Mouse (Mus musculus) neural tube, embryonic 14.5 days (tissue): ENCODE measurements around the gene Ccdc6. TPM values are rescaled to one million over a fixed set of nuclear protein-coding genes. Genes with fewer than 3 reads are reported as not detected.

Experiments used
- ATAC-seq: fragments of 200-750 bp; cut with Nextera tagmentation; 2 replicates; pipeline ENCODE4 v1.8.0; 2017; ENCODE audit warnings: low read depth, mild to moderate bottlenecking, moderate TSS enrichment, moderate library complexity
- H3K27ac ChIP-seq: fragments of 300-500 bp; sonication (generic); 2 replicates; pipeline ENCODE4 v1.5.1; 2014; ENCODE audit warnings: low read depth, mild to moderate bottlenecking, control low read depth, low read length, moderate library complexity, mixed read lengths
- H3K27me3 ChIP-seq: fragments of 300-500 bp; sonication (generic); 2 replicates; pipeline ENCODE4 v1.6.1; 2014; ENCODE audit warnings: low read length; ENCODE audit not compliant: control insufficient read depth, insufficient read depth
- H3K36me3 ChIP-seq: fragments of 300-500 bp; sonication (generic); 2 replicates; pipeline ENCODE4 v1.6.1; 2014; ENCODE audit warnings: low read length, mixed read lengths; ENCODE audit not compliant: control insufficient read depth, insufficient read depth
- H3K4me1 ChIP-seq: fragments of 300-500 bp; sonication (generic); 2 replicates; pipeline ENCODE4 v1.6.1; 2014; ENCODE audit warnings: low read length; ENCODE audit not compliant: control insufficient read depth, insufficient read depth
- H3K4me2 ChIP-seq: fragments of 300-500 bp; sonication (generic); 2 replicates; pipeline ENCODE4 v1.6.1; 2014; ENCODE audit warnings: mild to moderate bottlenecking, low read depth, low read length, control low read depth
- H3K4me3 ChIP-seq: fragments of 300-500 bp; sonication (generic); 2 replicates; pipeline ENCODE4 v1.5.1; 2014; ENCODE audit warnings: low read depth, low read length, control low read depth, mixed read lengths
- H3K9ac ChIP-seq: fragments of 300-500 bp; sonication (generic); replicated peaks from 2 replicates; pipeline ENCODE4 v1.6.1; 2014; ENCODE audit warnings: low read depth, mild to moderate bottlenecking, control low read depth, low read length, mixed read lengths
- H3K9me3 ChIP-seq: fragments of 300-500 bp; sonication (generic); 2 replicates; pipeline ENCODE4 v1.6.1; 2016; ENCODE audit warnings: low read length; ENCODE audit not compliant: control insufficient read depth
- WGBS: fragments of 180-500 bp; shearing (Covaris S2); extraction: QIAGEN DNeasy Blood & Tissue Kit; methylation state at CpG from one replicate; pipeline ENCODE4 v1.1.7; 2014; 5-methylcytosine and 5-hydroxymethylcytosine counted together
- polyA plus RNA-seq: library from polyadenylated mRNA; unstranded; fragments of >200 nt; fragmentation: Nextera tagmentation; extraction: Ambion mirVana; gene quantifications from 2 replicates; pipeline ENCODE4 v1.2.1, GENCODE M21; 2014

Gene Ccdc6
- polyA plus RNA-seq, 1 experiment from 2014 or later: 43.6 TPM

DNA sequence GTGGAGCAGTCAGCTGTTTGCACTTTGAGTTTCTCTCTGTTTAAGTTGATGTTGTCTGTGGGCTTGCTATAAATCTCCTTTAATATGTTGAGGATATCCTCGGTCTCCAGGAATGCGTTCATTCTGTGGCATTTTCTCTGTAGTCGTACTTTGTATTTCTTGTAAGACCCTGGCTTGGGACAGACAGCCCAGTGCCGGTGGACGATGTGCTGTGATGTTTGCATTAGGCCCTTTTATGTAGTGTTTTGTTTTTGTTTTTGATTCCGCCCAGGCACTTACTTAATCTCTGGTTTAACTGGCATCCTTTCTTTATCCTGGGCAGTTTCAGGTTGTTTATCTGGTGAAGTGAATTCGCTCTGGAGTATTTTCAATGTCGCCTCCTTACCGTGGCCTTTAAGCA lies 22.5 kb downstream of the Ccdc6 start:
- peak overlapping the region; percentile 14; the same call in 1 of the 2 replicates for H3K4me2 ChIP-seq
- 18% methylated on average over 9 of the region's 9 CpGs for WGBS

GRCm38 (mm10) chr10:70119851-70120370 lies 23.0 kb downstream of the Ccdc6 start:
- Histone ChIP-seq H3K4me1 (peaks cover 30% of the 10 kb centered on the region), H3K4me3 (no peak overlapping the region), H3K4me2 (0 out of 2 replicates have a peak overlapping the region, but pooled peaks have one; percentile 14), H3K36me3 (no peaks in the 10 kb centered on the region), H3K9me3 (no peaks in the 10 kb centered on the region), H3K9ac (no peak overlapping the region), H3K27ac (peak overlapping the region; percentile 67), H3K27me3 (no peaks in the 10 kb centered on the region)
- peak; percentile 15; the same call in 1 of the 2 replicates for ATAC-seq
- WGBS: 32% methylated on average over 9 of the region's 9 CpGs

More for the DNA sequence above, 22.5 kb downstream of the Ccdc6 start:
- peak overlapping the region; percentile 67 for H3K27ac ChIP-seq
- no peaks in the 10 kb centered on the region for H3K27me3 ChIP-seq
- H3K36me3 ChIP-seq: no peaks in the 10 kb centered on the region
- no peaks in the 10 kb centered on the region for H3K9me3 ChIP-seq
- peak overlapping the region; percentile 34; the same call in 1 of the 2 replicates for H3K9ac ChIP-seq
- no peak overlapping the region for H3K4me3 ChIP-seq
- H3K4me1 ChIP-seq: peaks cover 30% of the 10 kb centered on the region
- ATAC-seq: no peak

DNA sequence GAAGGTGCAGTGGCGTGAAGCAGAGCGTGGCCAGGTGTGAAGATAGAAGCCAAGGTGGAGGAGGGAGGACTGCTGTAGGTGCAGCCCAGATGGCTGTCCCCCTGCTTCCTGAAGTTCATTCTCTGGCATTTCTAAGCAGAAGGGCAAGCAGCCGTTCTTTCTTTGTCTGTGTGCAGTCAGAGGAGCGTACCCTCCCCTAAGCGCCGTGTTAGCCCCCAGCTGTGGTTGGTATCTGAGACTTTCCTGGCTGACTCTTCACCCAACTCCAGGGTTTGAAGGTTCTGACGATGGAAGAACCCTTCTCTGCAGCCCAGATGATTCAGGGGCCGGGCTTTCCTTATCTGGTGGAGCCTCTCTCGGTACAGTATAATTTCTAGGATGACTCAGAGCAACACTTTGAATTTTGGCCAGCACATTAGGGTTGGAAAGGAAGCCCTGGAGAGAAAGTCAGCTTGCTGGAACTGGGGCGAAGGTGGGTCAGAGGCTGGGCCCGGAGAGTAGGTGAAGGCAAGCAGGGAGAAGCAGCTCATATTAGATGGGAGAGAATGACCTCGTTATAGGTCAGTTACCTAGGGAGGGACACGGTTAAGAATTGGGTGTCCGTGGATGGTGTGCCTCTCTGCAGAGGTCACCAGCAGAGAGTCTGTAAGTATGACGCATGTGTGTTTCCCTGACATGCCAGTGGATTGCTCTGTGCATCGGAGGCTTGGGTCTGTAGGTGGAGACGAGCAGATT lies 23.9 kb downstream of the Ccdc6 start:
- no peak overlapping the region for H3K4me2 ChIP-seq
- H3K9ac ChIP-seq: 0 out of 2 replicates have a peak overlapping the region, but pooled peaks have one; percentile 12
- H3K9me3 ChIP-seq: no peaks in the 10 kb centered on the region
- ATAC-seq: peak; percentile 36; the same call in 1 of the 2 replicates
- peaks cover 32% of the 10 kb centered on the region for H3K4me1 ChIP-seq
- H3K27me3 ChIP-seq: no peaks in the 10 kb centered on the region
- H3K4me3 ChIP-seq: no peak overlapping the region
- 60% methylated on average over 17 of the region's 17 CpGs for WGBS
- peak overlapping the region; percentile 16; the same call in 1 of the 2 replicates for H3K27ac ChIP-seq
- H3K36me3 ChIP-seq: no peaks in the 10 kb centered on the region

- H3K27me3 ChIP-seq: no peaks in the 10 kb centered on the region
- WGBS: 62% methylated on average over 8 of the region's 8 CpGs
- peak overlapping the region; percentile 16; the same call in 1 of the 2 replicates for H3K27ac ChIP-seq
- H3K4me1 ChIP-seq: peaks cover 32% of the 10 kb centered on the region
- 0 out of 2 replicates have a peak, but pooled peaks have one; percentile 36 for ATAC-seq
- H3K36me3 ChIP-seq: no peaks in the 10 kb centered on the region
- no peak overlapping the region for H3K4me2 ChIP-seq
- no peaks in the 10 kb centered on the region for H3K9me3 ChIP-seq
- H3K4me3 ChIP-seq: no peak overlapping the region
- no peak overlapping the region for H3K9ac ChIP-seq
Observed at GRCm38 (mm10) chr10:70121406-70121695, 24.4 kb downstream of the Ccdc6 start.

DNA sequence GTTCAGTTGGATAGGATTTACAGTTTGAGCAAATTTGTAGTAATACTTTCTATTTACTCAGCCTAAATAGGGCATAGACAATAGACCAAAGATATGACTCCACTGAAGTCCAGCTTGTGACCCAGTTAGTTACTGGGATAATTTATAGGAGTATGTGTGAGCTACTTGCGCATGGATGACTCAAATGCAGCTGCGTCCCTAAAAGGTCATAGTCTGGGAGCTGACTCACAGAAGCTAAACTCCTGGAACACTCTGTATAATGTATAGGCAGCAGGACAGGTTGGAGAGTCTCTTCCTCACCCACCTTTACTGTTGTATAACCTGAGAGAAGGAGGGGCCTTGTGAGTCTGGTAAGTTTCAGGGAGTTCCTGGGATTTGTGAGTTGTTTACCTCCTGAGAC lies 26.5 kb downstream of the Ccdc6 start:
- no peaks in the 10 kb centered on the region for H3K9me3 ChIP-seq
- 91% methylated on average over 2 of the region's 2 CpGs for WGBS
- no peak for ATAC-seq

GRCm38 (mm10) chr10:70125491-70125890 lies 28.6 kb downstream of the Ccdc6 start:
- ATAC-seq: no peak
- 73% methylated on average over 7 of the region's 7 CpGs for WGBS
- H3K4me2 ChIP-seq: no peak overlapping the region
- peaks cover 15% of the 10 kb centered on the region for H3K4me1 ChIP-seq
- no peaks in the 10 kb centered on the region for H3K27me3 ChIP-seq
- no peaks in the 10 kb centered on the region for H3K36me3 ChIP-seq
- H3K4me3 ChIP-seq: no peak overlapping the region
- H3K9me3 ChIP-seq: no peaks in the 10 kb centered on the region
- H3K27ac ChIP-seq: no peak overlapping the region
- H3K9ac ChIP-seq: no peak overlapping the region

More for the DNA sequence above, 26.5 kb downstream of the Ccdc6 start:
- no peak overlapping the region for H3K27ac ChIP-seq
- no peaks in the 10 kb centered on the region for H3K36me3 ChIP-seq
- H3K4me3 ChIP-seq: no peak overlapping the region
- H3K27me3 ChIP-seq: no peaks in the 10 kb centered on the region
- no peak overlapping the region for H3K4me2 ChIP-seq
- H3K4me1 ChIP-seq: peaks cover 30% of the 10 kb centered on the region
- H3K9ac ChIP-seq: no peak overlapping the region

GRCm38 (mm10) chr10:70127273-70127672 lies 30.4 kb downstream of the Ccdc6 start:
- ATAC-seq: no peak
- Histone ChIP-seq H3K4me3 (no peak overlapping the region), H3K4me2 (no peak overlapping the region), H3K36me3 (no peaks in the 10 kb centered on the region), H3K4me1 (0 out of 2 replicates have a peak, but pooled peaks cover 2% of the 10 kb centered on the region), H3K27ac (no peak overlapping the region), H3K9ac (no peak overlapping the region), H3K9me3 (no peaks in the 10 kb centered on the region), H3K27me3 (no peaks in the 10 kb centered on the region)
- 84% methylated on average over 8 of the region's 8 CpGs for WGBS

GRCm38 (mm10) chr10:70128408-70128807 lies 31.5 kb downstream of the Ccdc6 start:
- 94% methylated on average over 8 of the region's 8 CpGs for WGBS
- H3K4me3 ChIP-seq: no peak overlapping the region
- H3K36me3 ChIP-seq: no peaks in the 10 kb centered on the region
- no peak overlapping the region for H3K9ac ChIP-seq
- ATAC-seq: no peak
- H3K27me3 ChIP-seq: no peaks in the 10 kb centered on the region
- H3K9me3 ChIP-seq: no peaks in the 10 kb centered on the region
- H3K4me1 ChIP-seq: 0 out of 2 replicates have a peak, but pooled peaks cover 2% of the 10 kb centered on the region
- H3K27ac ChIP-seq: no peak overlapping the region
- no peak overlapping the region for H3K4me2 ChIP-seq

- ATAC-seq: no peak
- WGBS: 83% methylated on average over 5 of the region's 5 CpGs
Observed at GRCm38 (mm10) chr10:70132087-70132560, 35.2 kb downstream of the Ccdc6 start.

More at GRCm38 (mm10) chr10:70132087-70132560, 35.2 kb downstream of the Ccdc6 start:
- Histone ChIP-seq H3K27ac (no peak overlapping the region), H3K36me3 (no peaks in the 10 kb centered on the region), H3K4me2 (no peak overlapping the region), H3K4me1 (no peaks in the 10 kb centered on the region), H3K4me3 (no peak overlapping the region), H3K9ac (no peak overlapping the region), H3K27me3 (no peaks in the 10 kb centered on the region), H3K9me3 (no peaks in the 10 kb centered on the region)
